14 mouse cellular contexts compared by ENCODE assay signal in genomic region chr9:35128995-35129418, GRCm38 (mm10). TPM values are rescaled to one million over a fixed set of nuclear protein-coding genes. Genes with fewer than 3 reads are reported as not detected.
DNase-seq lines count a peak whose midpoint lies in the region; ATAC-seq lines count a peak whose summit lies in the region.
"Had no signal": no experiment of that assay in that cellular context is flagged by ENCODE, and none has a peak within 500 bp of the region (broad histone marks: within the 10 kb centered on the region; RNA-seq: fewer than 3 reads in every experiment).

No protein-coding gene starts in this region.

- no peaks in the 10 kb centered on the region; the same call in 1 of the 2 replicates for H3K36me3 ChIP-seq in forebrain, embryonic 11.5 days (ENCODE audit: control insufficient read depth, insufficient read depth, low read length)
- H3K36me3 ChIP-seq in forebrain, embryonic 12.5 days (replicated peaks) = peaks cover 37% of the 10 kb centered on the region
- H3K36me3 ChIP-seq in midbrain, embryonic 11.5 days (ENCODE audit: control insufficient read depth, insufficient read depth, low read length) = peaks cover 2% of the 10 kb centered on the region; the same call in 1 of the 2 replicates
- H3K36me3 ChIP-seq: stomach, embryonic 15.5 days had no signal

- no peak overlapping the region for H3K4me2 ChIP-seq in forebrain, embryonic 11.5 days (ENCODE audit: low read depth, low read length, severe bottlenecking)
- no peak overlapping the region for H3K4me2 ChIP-seq in forebrain, embryonic 12.5 days
- no peak overlapping the region for H3K4me2 ChIP-seq in midbrain, embryonic 11.5 days
- H3K4me2 ChIP-seq: embryonic facial prominence, embryonic 15.5 days; limb, embryonic 12.5 days; stomach, embryonic 15.5 days had no signal

- no peaks in the 10 kb centered on the region for H3K9me3 ChIP-seq in forebrain, embryonic 11.5 days (ENCODE audit: control insufficient read depth, low read length)
- H3K9me3 ChIP-seq in forebrain, embryonic 12.5 days = no peaks in the 10 kb centered on the region
- H3K9me3 ChIP-seq in midbrain, embryonic 11.5 days (ENCODE audit: control insufficient read depth, low read length) = no peaks in the 10 kb centered on the region
- H3K9me3 ChIP-seq: embryonic facial prominence, embryonic 15.5 days; limb, embryonic 12.5 days; stomach, embryonic 15.5 days had no signal

- H3K4me3 ChIP-seq in forebrain, embryonic 11.5 days (ENCODE audit: low read depth, low read length) = no peak overlapping the region
- H3K4me3 ChIP-seq in forebrain, embryonic 12.5 days (replicated peaks) = no peak overlapping the region
- H3K4me3 ChIP-seq in brown adipose tissue, adult 24 weeks (ENCODE audit: insufficient read depth, low read depth, low read length) = no peak overlapping the region
- H3K4me3 ChIP-seq in midbrain, embryonic 11.5 days (ENCODE audit: low read depth, low read length) = no peak overlapping the region
- H3K4me3 ChIP-seq: embryonic facial prominence, embryonic 15.5 days; limb, embryonic 12.5 days; stomach, embryonic 15.5 days had no signal

- ATAC-seq in forebrain, embryonic 11.5 days (replicated peaks; ENCODE audit: low FRiP score) = no peak
- ATAC-seq in forebrain, embryonic 12.5 days (ENCODE audit: low FRiP score) = no peak
- ATAC-seq in midbrain, embryonic 11.5 days (ENCODE audit: low FRiP score) = no peak
- ATAC-seq: forebrain, postnatal 0 days had no signal

- DNase-seq in forebrain, embryonic 11.5 days (ENCODE audit: low spot score) = peak; percentile 44
- DNase-seq in kidney, postnatal 36 days = peak; percentile 71 to 79
- DNase-seq in lung, postnatal 10 days = peak; percentile 55
- no peak for DNase-seq in right cerebral cortex, postnatal 4 days
- DNase-seq in adrenal gland, postnatal 10 days = no peak
- DNase-seq in midbrain, embryonic 11.5 days (ENCODE audit: low spot score, missing footprints) = no peak
- DNase-seq: adrenal gland, postnatal 14 days; forebrain, postnatal 0 days; right cerebral cortex, postnatal 14 days had no signal

- H3K27ac ChIP-seq in forebrain, embryonic 11.5 days (ENCODE audit: low read depth, low read length) = no peak overlapping the region
- H3K27ac ChIP-seq in forebrain, embryonic 12.5 days = no peak overlapping the region
- peak overlapping the region; percentile 31 for H3K27ac ChIP-seq in brown adipose tissue, adult 24 weeks (replicated peaks; ENCODE audit: low read depth, low read length)
- H3K27ac ChIP-seq in midbrain, embryonic 11.5 days (ENCODE audit: low read depth, low read length) = no peak overlapping the region
- H3K27ac ChIP-seq: embryonic facial prominence, embryonic 15.5 days; limb, embryonic 12.5 days; stomach, embryonic 15.5 days had no signal

- no peaks in the 10 kb centered on the region for H3K27me3 ChIP-seq in forebrain, embryonic 11.5 days (ENCODE audit: control insufficient read depth, insufficient read depth, low read length)
- H3K27me3 ChIP-seq in forebrain, embryonic 12.5 days = no peaks in the 10 kb centered on the region
- H3K27me3 ChIP-seq in midbrain, embryonic 11.5 days (ENCODE audit: control insufficient read depth, insufficient read depth, low read length) = no peaks in the 10 kb centered on the region
- H3K27me3 ChIP-seq: embryonic facial prominence, embryonic 15.5 days; limb, embryonic 12.5 days; stomach, embryonic 15.5 days had no signal

- 90% methylated on average over 9 of the region's 9 CpGs for WGBS in forebrain, embryonic 11.5 days
- WGBS in forebrain, embryonic 12.5 days = 91% methylated on average over 9 of the region's 9 CpGs
- WGBS in midbrain, embryonic 11.5 days = 89% methylated on average over 9 of the region's 9 CpGs

- no peak overlapping the region for H3K9ac ChIP-seq in forebrain, embryonic 11.5 days (ENCODE audit: low read length)
- H3K9ac ChIP-seq in forebrain, embryonic 12.5 days = no peak overlapping the region
- H3K9ac ChIP-seq in midbrain, embryonic 11.5 days (ENCODE audit: low read length) = no peak overlapping the region
- H3K9ac ChIP-seq: embryonic facial prominence, embryonic 15.5 days; forebrain, postnatal 0 days; limb, embryonic 12.5 days; stomach, embryonic 15.5 days had no signal

- no peaks in the 10 kb centered on the region for H3K4me1 ChIP-seq in forebrain, embryonic 11.5 days (replicated peaks; ENCODE audit: control insufficient read depth, insufficient read depth, low read length)
- H3K4me1 ChIP-seq in forebrain, embryonic 12.5 days = no peaks in the 10 kb centered on the region
- H3K4me1 ChIP-seq in brown adipose tissue, adult 24 weeks (ENCODE audit: control insufficient read depth, insufficient read depth, insufficient read length, low read length) = peaks cover 33% of the 10 kb centered on the region
- no peaks in the 10 kb centered on the region for H3K4me1 ChIP-seq in midbrain, embryonic 11.5 days (ENCODE audit: control insufficient read depth, insufficient read depth, low read length)
- H3K4me1 ChIP-seq: embryonic facial prominence, embryonic 15.5 days; limb, embryonic 12.5 days; stomach, embryonic 15.5 days had no signal

RNA-seq across cellular contexts. Expression of gene St3gal4, which starts 9.9 kb away (rescaled TPM):
- 13.3 and 14.4 TPM in 2 replicates for polyA plus RNA-seq in forebrain, embryonic 11.5 days (2014; fragmentation: Nextera tagmentation; extraction: Ambion mirVana)
- polyA plus RNA-seq in forebrain, embryonic 12.5 days (2016; fragmentation: Nextera tagmentation; extraction: Ambion mirVana) = 9.9 and 12.1 TPM in 2 replicates
- polyA plus RNA-seq in brown adipose tissue, adult 24 weeks (2012; ENCODE audit: insufficient read depth, insufficient read length, missing spikeins) = 14.2 and 15.2 TPM in 2 replicates
- 10 to 100 TPM; 39.2 to 40.2 TPM for total RNA-seq in adrenal gland, postnatal 10 days (2021)
- polyA plus RNA-seq in midbrain, embryonic 11.5 days (2014; fragmentation: Nextera tagmentation; extraction: Ambion mirVana) = 10.7 and 11.0 TPM in 2 replicates

RNA-seq across cellular contexts. Expression of gene Dcps, which starts 46.9 kb away (rescaled TPM):
- polyA plus RNA-seq in forebrain, embryonic 11.5 days (2014; fragmentation: Nextera tagmentation; extraction: Ambion mirVana) = 104 and 113 TPM in 2 replicates
- polyA plus RNA-seq in forebrain, embryonic 12.5 days (2016; fragmentation: Nextera tagmentation; extraction: Ambion mirVana) = 90.1 and 102 TPM in 2 replicates
- polyA plus RNA-seq in brown adipose tissue, adult 24 weeks (2012; ENCODE audit: insufficient read depth, insufficient read length, missing spikeins) = 12.6 and 17.4 TPM in 2 replicates
- 10 to 100 TPM; 25.3 to 29.3 TPM for total RNA-seq in adrenal gland, postnatal 10 days (2021)
- polyA plus RNA-seq in midbrain, embryonic 11.5 days (2014; fragmentation: Nextera tagmentation; extraction: Ambion mirVana) = 96.8 and 98.0 TPM in 2 replicates

Comparison
In these comparisons a context has a peak if more than half of its experiments do, and no peak if none do; other contexts are left out.
1. DNase-seq: peak in forebrain, embryonic 11.5 days (single experiment), kidney, postnatal 36 days (2 of 2) and lung, postnatal 10 days (single experiment); none in right cerebral cortex, postnatal 4 days (single experiment), adrenal gland, postnatal 10 days (single experiment) and midbrain, embryonic 11.5 days (single experiment).